Mouse (Mus musculus) lung, postnatal 4 days (tissue): ENCODE measurements around the gene Atp13a2.

Source experiments
- DNase-seq, 2 experiments: peaks; one replicate each; pipeline ENCODE4 v3.0.0; 2021

Atp13a2 gene

DNA sequence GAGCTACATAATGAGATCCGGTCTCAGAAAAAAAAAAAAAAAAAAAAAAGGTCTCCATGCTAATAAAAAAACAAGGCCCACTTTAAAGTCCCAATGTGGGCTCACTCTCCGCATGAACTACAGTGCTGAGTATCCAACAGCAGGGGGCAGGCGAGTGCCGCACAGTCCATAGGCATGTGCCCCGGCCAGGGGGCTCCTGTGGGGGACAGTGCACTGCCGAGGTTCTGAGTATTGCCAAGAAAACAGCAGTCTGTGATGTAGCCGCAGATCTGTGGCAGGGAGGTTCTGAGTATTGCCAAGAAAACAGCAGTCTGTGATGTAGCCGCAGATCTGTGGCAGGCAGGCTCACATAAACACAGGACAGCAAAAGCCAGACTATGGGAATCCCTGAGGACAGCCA lies 58.1 kb downstream of the Atp13a2 start:
- DNase-seq, result peak; percentile 83 to 89

DNA sequence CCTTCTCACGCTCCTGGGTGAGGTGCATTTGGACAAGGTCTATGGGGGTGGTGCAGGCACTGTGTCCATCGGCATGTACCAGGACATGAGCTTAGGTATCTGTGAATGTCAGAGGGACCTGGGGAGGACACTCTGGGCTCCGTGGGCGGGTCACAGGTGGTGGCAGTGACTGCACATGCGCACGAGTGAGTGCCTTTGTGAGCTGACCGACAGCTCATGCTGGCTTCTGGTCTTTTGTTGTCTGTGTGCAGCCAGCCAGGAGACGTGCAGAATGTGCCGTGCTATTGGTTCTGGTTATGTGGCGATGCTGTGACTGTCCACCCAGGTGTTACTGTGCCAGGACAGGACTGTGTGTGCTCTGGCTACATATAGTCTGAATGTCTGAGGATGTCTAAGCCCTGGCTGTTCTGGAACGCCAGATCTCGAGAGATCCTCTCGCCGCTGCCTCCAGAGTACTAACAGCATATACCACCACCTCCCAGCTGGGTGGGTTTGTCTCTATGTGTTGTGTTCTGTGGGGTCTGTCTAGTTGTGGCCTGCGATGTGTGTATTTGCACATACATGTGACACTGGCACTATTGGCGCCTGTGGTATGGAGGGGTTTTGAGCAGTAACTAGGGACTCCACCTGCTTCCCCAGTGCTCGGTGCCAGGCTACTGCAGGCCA lies 62.3 kb downstream of the Atp13a2 start:
- DNase-seq, result no peak

DNA sequence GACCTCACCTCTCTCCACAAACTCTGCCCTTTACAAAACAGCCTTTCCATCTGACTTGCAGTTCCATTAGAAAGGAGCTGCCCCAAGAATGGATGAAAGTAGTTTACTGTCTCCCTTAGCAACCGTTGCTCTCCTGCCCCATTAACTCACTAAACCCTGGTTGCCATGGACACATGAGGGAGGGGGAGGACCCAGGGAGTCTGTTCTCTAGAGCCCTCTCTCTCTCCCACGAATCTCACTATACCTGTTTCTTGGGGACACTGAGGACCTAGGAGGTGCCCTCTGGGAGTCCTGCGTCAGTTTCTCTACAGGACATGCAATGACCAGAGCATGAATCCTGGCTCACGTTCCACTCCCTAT lies 62.8 kb downstream of the Atp13a2 start:
- DNase-seq, result no peak

DNA sequence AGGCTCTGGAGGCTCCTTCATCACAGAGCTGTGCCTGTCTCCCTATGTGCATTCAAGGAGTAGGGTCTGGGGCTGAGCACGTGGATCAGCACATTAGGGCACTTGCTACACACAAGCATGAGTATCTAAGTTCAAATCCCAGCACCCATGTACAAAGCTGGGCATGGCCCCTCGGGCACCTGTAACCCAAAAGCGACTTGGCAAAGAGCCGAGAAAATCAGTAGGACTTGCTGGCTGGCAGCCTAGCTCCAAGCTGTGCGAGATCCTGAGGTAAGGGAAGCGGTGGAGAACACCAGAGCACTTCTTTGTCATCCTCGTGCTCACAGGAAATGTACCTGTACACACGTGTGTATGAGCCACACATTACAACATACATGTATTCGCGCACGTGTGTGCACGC lies 65.8 kb downstream of the Atp13a2 start:
- no peak for DNase-seq

DNA sequence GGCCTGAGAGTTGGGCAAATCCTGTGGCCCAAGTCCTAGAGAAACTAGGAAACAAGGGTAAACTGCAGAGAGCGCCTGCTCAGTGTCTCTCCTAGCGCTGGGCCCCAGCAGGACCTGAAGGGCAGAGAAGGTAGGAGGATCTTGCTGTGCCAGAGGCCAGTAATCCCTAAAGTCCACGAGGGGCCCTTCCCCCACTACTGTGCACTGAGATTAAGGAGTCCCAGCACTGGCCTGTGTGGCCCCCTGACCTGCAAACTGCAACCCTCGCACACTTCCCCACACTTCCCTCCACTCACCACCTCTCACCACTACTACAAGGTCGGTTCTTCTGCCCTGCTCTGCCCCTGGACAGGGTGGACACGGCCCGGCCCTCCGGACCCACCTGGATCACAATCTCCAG lies 66.5 kb downstream of the Atp13a2 start:
- DNase-seq, result no peak

DNA sequence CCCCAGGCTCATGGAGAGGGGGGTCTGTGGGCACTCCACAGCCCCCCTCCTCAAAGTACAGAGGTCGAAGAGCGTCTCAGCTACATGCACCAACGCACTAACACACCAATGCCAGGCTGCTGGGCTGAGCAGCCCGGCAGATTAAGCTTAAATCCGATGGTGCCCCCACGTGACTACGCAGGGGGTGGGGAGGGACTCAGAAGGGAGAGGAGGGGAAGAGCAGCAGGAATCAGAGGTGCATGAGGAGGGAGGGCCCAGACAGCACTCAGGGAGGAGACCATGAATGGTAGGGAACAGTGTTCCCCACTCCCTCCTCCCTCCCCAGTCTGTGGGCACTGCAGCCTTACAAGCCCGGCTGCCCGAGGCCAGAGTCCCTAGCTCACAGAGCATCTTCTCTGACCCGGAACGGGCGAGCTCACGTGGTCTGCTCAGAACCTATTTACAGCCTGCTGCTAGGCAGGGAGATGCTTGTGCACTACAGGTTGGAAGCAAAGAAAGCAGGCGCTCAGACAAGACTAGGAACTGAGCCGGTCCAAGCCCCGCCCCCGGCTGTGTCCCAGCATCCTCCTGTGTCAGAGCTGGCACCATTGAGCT lies 67.0 kb downstream of the Atp13a2 start:
- no peak for DNase-seq
